Mouse (Mus musculus): ENCODE results near the gene Polr2f. TPM values are rescaled to one million over a fixed set of nuclear protein-coding genes. Genes with fewer than 3 reads are reported as not detected.

The Polr2f gene
- 30.3 and 37.2 TPM in 2 replicates for polyA plus RNA-seq (2012; rRNA removed; ENCODE audit: low replicate concordance)

DNA sequence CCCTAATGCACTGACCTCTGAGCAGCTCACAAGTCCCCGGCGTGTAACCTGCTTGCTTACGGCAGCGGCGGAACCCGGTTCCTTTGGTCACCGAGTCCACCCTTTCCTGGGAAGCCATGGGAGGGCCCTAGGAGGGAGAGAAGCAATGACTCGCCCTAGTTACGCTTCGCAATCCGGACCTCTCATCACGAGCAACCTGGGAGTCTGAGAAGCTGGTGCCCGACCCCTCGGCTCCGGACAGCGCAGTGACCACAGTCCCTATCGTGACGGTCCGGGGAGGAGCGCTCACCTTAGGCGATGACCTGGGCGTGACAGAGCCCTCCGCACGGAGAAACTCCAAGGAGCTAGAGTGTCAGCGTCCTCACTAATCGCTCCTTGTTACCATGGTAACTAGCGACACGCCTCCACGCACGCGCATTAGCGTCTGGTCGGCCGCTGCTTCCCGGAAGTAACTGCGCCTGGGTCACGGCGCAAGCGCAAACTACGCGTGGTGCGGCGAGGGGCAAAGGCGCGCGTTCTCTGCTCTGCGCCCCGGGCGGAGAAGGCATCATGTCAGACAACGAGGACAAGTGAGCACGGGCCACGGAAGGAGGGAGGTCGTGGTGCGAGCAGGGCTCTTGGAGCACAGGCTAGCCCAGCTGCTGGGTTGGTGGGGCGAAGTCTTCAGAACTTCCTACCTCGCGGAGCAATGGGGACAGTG lies at the start of gene Polr2f, which contains the start of gene 1700088E04Rik:
Gene Polr2f, plus strand, starts transcription at position 144 of the 700 bp plus-strand sequence.
Gene 1700088E04Rik, minus strand, starts transcription at position 388 of the 700 bp plus-strand sequence.

GRCm38 (mm10) chr15:79108421-79109320 lies 32.1 kb upstream of the Polr2f start, which contains the start of gene Micall1:
Gene Micall1, plus strand, starts transcription at chr15:79108898.

DNA sequence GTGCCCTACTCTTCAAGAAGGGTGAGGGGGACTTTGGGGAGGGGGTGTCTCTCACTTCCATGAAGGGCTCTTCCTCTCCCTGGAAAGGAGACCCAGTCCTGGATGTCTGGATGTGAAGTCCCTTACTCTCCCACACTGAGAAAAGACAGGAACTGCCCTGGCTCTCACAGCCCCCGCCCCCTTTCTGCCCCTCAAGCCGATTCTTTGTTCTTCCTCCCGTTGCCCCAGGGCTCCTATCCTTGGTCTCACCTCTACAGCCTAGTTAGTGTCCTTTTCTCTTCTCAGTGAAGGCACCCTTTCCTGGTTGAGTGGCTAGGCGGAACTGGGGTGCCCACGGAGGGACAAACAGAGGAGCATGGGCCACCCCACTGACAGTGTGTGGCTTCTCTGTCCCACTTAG lies 24.3 kb downstream of the Polr2f start, which contains the start of gene Sox10:
Gene Sox10, minus strand, starts transcription at position 101 of the 400 bp plus-strand sequence.

Other genes starting within 250 kb of the Polr2f start
- 0.09 TPM in 1 of 2 replicates, not detected in the other for gene Gm49510, start 241.3 kb upstream of the Polr2f start, polyA plus RNA-seq (2012; rRNA removed; ENCODE audit: low replicate concordance)
- gene Sh3bp1, start 241.2 kb upstream of the Polr2f start, polyA plus RNA-seq (2012; rRNA removed; ENCODE audit: low replicate concordance), result 123 and 282 TPM in 2 replicates
- gene Pdxp, start 227.1 kb upstream of the Polr2f start, polyA plus RNA-seq (2012; rRNA removed; ENCODE audit: low replicate concordance), result 7.8 and 22.8 TPM in 2 replicates
- gene Lgals1, start 214.3 kb upstream of the Polr2f start, polyA plus RNA-seq (2012; rRNA removed; ENCODE audit: low replicate concordance), result 905 and 1,106 TPM in 2 replicates
- gene Nol12, start 206.1 kb upstream of the Polr2f start, polyA plus RNA-seq (2012; rRNA removed; ENCODE audit: low replicate concordance), result 19.9 and 29.9 TPM in 2 replicates
- gene Triobp, start 193.3 kb upstream of the Polr2f start, polyA plus RNA-seq (2012; rRNA removed; ENCODE audit: low replicate concordance), result 62.5 and 82.9 TPM in 2 replicates
- 54.9 and 109 TPM in 2 replicates for gene H1f0, start 112.6 kb upstream of the Polr2f start, polyA plus RNA-seq (2012; rRNA removed; ENCODE audit: low replicate concordance)
- gene Galr3, start 99.1 kb upstream of the Polr2f start, polyA plus RNA-seq (2012; rRNA removed; ENCODE audit: low replicate concordance), result 0.22 and 2.2 TPM in 2 replicates
- 50.2 and 76.0 TPM in 2 replicates for gene Ankrd54, start 78.1 kb upstream of the Polr2f start, polyA plus RNA-seq (2012; rRNA removed; ENCODE audit: low replicate concordance)
- 133 and 209 TPM in 2 replicates for gene Eif3l, start 65.8 kb upstream of the Polr2f start, polyA plus RNA-seq (2012; rRNA removed; ENCODE audit: low replicate concordance)
- gene Micall1, start 32.1 kb upstream of the Polr2f start, polyA plus RNA-seq (2012; rRNA removed; ENCODE audit: low replicate concordance), result 31.8 and 55.0 TPM in 2 replicates
- gene 1700088E04Rik, start 244 bp downstream of the Polr2f start, polyA plus RNA-seq (2012; rRNA removed; ENCODE audit: low replicate concordance), result 1.7 and 2.4 TPM in 2 replicates
- gene Sox10, start 24.2 kb downstream of the Polr2f start, polyA plus RNA-seq (2012; rRNA removed; ENCODE audit: low replicate concordance), result 49.5 and 61.8 TPM in 2 replicates
- 24.4 and 24.7 TPM in 2 replicates for gene Pick1, start 88.2 kb downstream of the Polr2f start, polyA plus RNA-seq (2012; rRNA removed; ENCODE audit: low replicate concordance)
- gene Gm49486, start 88.4 kb downstream of the Polr2f start, polyA plus RNA-seq (2012; rRNA removed; ENCODE audit: low replicate concordance), result 0.16 TPM in 1 of 2 replicates, not detected in the other
- 0.39 and 0.56 TPM in 2 replicates for gene Slc16a8, start 113.8 kb downstream of the Polr2f start, polyA plus RNA-seq (2012; rRNA removed; ENCODE audit: low replicate concordance)
- gene Baiap2l2, start 144.5 kb downstream of the Polr2f start, polyA plus RNA-seq (2012; rRNA removed; ENCODE audit: low replicate concordance), result 3.0 and 9.8 TPM in 2 replicates
- 40.1 and 46.3 TPM in 2 replicates for gene Pla2g6, start 187.4 kb downstream of the Polr2f start, polyA plus RNA-seq (2012; rRNA removed; ENCODE audit: low replicate concordance)
- gene Maff, start 205.6 kb downstream of the Polr2f start, polyA plus RNA-seq (2012; rRNA removed; ENCODE audit: low replicate concordance), result 3.9 and 7.9 TPM in 2 replicates